Mouse (Mus musculus): Measurements from ENCODE around the gene Pdpn. TPM values are rescaled to one million over a fixed set of nuclear protein-coding genes. Genes with fewer than 3 reads are reported as not detected.

The Pdpn gene
- polyA plus RNA-seq, 1 experiment from 2014 or later = 29.6 TPM

DNA sequence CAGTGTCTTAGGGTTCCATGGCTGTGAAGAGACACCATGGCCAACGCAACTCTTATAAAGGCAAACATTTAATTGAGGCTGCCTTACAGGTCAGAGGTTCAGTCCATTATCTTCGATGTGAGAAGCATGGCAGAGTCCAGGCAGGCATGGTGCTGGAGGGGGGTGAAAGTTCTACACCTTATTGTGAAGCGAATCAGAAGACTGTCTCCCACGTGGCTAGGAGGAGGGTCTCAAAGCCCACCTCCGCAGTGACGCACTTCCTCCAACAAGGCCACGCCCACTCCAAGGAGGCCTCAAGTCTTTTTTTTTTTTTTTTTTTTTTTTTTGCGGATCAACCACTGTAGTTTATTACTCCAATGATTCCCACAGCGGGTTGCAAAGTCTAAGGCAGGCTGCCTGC, 58.1 kb downstream of the Pdpn start:
- no peak overlapping the region for H3K4me2 ChIP-seq (ENCODE audit: low read depth, severe bottlenecking)
- H3K9me3 ChIP-seq (ENCODE audit: control insufficient read depth, low read length) = no peaks in the 10 kb centered on the region
- no peaks in the 10 kb centered on the region for H3K36me3 ChIP-seq (ENCODE audit: control insufficient read depth, insufficient read depth, low read length)
- H3K9ac ChIP-seq (ENCODE audit: low read length) = no peak overlapping the region
- ATAC-seq (ENCODE audit: insufficient number of reproducible peaks, low FRiP score, low TSS enrichment, low read depth) (no peak), DNase-seq (ENCODE audit: low spot score) (no peak)
- 78% methylated on average over 9 of the region's 9 CpGs for WGBS
- no peak overlapping the region for H3K4me3 ChIP-seq (ENCODE audit: low read depth, low read length)
- no peaks in the 10 kb centered on the region for H3K4me1 ChIP-seq (ENCODE audit: control insufficient read depth, insufficient read depth, low read length)
- H3K27me3 ChIP-seq (ENCODE audit: control insufficient read depth, insufficient read depth, low read length) = no peaks in the 10 kb centered on the region
- no peak overlapping the region for H3K27ac ChIP-seq (replicated peaks; ENCODE audit: low read depth, low read length)

DNA sequence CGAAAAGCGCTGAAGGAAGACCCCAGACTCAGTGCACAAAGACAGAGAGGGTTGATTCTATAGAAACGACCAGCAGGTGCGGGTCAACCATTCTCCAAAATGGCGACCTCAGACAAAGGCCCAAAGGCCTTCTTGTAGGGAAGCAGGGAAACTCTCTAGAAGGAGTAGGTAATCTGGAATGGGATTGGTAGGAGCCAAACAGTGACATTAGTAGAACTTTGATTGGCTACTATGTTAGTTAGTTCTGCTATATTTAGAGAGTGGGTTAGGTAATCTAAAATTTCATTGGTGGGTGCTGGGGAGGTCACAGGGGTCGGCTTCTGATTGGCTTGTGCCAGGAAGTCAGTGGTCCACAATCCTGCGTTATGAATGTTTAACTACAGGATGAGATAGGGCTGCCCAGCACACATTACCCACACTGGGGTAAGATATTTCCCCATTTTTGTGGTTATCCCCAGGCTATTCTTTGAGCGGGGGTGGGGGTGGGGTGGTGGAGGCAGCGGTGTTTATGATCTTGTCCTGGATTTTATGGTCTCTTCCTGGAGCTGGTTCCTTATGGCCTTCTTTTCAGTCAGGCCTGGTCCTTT, 59.7 kb downstream of the Pdpn start:
- DNase-seq (ENCODE audit: low spot score) (no peak), ATAC-seq (ENCODE audit: insufficient number of reproducible peaks, low FRiP score, low TSS enrichment, low read depth) (no peak)
- no peaks in the 10 kb centered on the region for H3K36me3 ChIP-seq (ENCODE audit: control insufficient read depth, insufficient read depth, low read length)
- no peak overlapping the region for H3K9ac ChIP-seq (ENCODE audit: low read length)
- H3K4me2 ChIP-seq (ENCODE audit: low read depth, severe bottlenecking) = no peak overlapping the region
- H3K27me3 ChIP-seq (ENCODE audit: control insufficient read depth, insufficient read depth, low read length) = no peaks in the 10 kb centered on the region
- 83% methylated on average over 9 of the region's 9 CpGs for WGBS
- no peaks in the 10 kb centered on the region for H3K9me3 ChIP-seq (ENCODE audit: control insufficient read depth, low read length)
- H3K27ac ChIP-seq (replicated peaks; ENCODE audit: low read depth, low read length) = no peak overlapping the region
- no peaks in the 10 kb centered on the region for H3K4me1 ChIP-seq (ENCODE audit: control insufficient read depth, insufficient read depth, low read length)
- H3K4me3 ChIP-seq (ENCODE audit: low read depth, low read length) = no peak overlapping the region

DNA sequence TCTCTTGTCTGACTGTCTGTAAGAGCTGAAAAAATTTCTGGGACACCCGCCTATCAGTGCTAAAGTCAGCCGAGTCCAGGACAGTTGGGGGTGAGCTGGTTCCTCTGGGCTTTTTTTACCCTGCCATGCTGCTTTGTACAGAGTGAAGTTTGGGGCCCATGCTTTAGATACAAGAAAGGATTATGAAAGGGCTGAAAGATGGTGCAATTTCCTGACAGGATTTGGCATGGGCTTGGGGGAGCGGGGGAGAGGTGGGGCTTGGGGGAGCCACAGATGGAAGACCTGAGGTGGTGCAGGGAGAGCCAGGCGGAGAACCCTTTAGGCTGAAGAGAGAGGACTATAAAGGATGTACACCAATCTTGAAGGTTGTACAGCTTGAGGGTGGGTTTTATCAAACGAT, 60.2 kb downstream of the Pdpn start:
- no peak for DNase-seq (ENCODE audit: low spot score)
- no peaks in the 10 kb centered on the region for H3K27me3 ChIP-seq (ENCODE audit: control insufficient read depth, insufficient read depth, low read length)
- H3K4me1 ChIP-seq (ENCODE audit: control insufficient read depth, insufficient read depth, low read length) = no peaks in the 10 kb centered on the region
- no peak overlapping the region for H3K27ac ChIP-seq (replicated peaks; ENCODE audit: low read depth, low read length)
- H3K4me3 ChIP-seq (ENCODE audit: low read depth, low read length) = no peak overlapping the region
- no peaks in the 10 kb centered on the region for H3K36me3 ChIP-seq (ENCODE audit: control insufficient read depth, insufficient read depth, low read length)
- H3K9ac ChIP-seq (ENCODE audit: low read length) = no peak overlapping the region
- no peaks in the 10 kb centered on the region for H3K9me3 ChIP-seq (ENCODE audit: control insufficient read depth, low read length)
- no peak overlapping the region for H3K4me2 ChIP-seq (ENCODE audit: low read depth, severe bottlenecking)
- WGBS = 92% methylated on average over 5 of the region's 5 CpGs
- ATAC-seq (ENCODE audit: insufficient number of reproducible peaks, low FRiP score, low TSS enrichment, low read depth) = no peak

DNA sequence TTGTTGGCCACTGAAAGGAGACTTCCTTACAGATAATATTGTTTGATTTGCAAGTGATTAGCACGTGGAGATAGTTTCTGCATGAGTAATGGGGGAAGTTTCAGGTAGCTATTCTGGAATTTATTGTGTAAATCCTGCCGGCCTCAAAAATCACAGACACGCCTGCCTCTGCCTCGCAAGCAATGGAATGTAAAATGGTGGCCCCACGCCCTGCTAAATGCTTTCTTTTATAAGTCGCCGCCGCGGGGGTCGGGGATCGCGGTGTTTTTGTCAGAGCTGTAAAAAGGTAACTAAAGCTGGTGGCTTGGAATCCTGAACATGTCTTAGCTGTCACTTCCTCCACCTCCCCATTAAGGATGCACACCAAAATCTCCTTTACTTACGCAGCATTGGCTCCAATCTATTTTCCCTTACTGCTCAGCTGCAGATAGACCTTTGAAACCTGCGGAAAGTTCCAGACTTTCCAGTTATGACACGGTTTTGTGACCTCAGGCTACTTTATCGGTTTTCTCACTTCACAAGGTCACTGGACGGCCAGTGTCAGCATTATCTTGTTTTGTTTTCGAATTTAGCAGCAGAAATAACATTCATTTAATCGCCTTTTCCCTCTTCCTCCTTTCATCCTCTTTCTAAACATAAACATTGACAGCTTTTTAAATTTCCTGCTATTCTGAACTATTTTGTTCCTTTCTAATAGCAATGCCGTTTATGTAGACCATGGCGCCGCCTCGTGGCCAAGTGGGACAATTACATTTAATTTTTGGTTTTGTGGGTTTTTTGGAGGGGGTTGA, 60.9 kb downstream of the Pdpn start:
- no peaks in the 10 kb centered on the region for H3K4me1 ChIP-seq (ENCODE audit: control insufficient read depth, insufficient read depth, low read length)
- peak; percentile 73 for DNase-seq (ENCODE audit: low spot score)
- H3K27me3 ChIP-seq (ENCODE audit: control insufficient read depth, insufficient read depth, low read length) = no peaks in the 10 kb centered on the region
- no peaks in the 10 kb centered on the region for H3K36me3 ChIP-seq (ENCODE audit: control insufficient read depth, insufficient read depth, low read length)
- ATAC-seq (ENCODE audit: insufficient number of reproducible peaks, low FRiP score, low TSS enrichment, low read depth) = no peak
- no peak overlapping the region for H3K4me3 ChIP-seq (ENCODE audit: low read depth, low read length)
- H3K9me3 ChIP-seq (ENCODE audit: control insufficient read depth, low read length) = no peaks in the 10 kb centered on the region
- H3K27ac ChIP-seq (replicated peaks; ENCODE audit: low read depth, low read length) = no peak overlapping the region
- WGBS = 29% methylated on average over 23 of the region's 23 CpGs
- H3K9ac ChIP-seq (ENCODE audit: low read length) = no peak overlapping the region
- H3K4me2 ChIP-seq (ENCODE audit: low read depth, severe bottlenecking) = no peak overlapping the region

DNA sequence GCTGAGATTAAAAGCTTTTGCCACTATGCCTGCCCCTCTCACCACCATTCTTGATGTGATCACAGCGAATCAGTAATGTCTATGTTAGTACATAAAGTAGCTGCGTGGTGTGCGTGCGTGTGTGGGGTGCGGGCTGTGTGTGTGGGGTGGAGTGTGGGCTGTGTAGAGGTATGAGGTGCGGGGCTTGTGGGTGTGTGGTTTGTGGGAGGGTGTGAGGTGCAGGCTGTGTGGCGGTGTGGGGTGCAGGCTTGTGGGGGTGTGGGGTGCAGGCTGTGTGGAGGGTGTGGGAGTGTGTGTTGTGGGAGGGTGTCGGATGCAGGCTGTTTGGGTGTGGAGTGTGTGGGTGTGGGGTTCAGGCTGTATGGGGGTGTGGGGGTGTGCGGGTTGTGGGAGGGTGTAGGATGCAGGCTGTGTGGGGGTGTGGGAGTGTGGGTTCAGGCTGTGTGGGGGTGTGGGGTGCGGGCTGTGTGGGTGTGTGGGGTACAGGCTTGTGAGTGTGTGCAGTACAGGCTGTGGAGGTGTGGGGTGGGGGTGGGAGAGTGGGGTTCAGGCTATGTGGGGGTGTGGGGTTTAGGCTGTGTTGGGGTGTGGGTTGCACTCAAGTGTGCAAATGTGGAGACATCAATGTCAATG, 67.5 kb downstream of the Pdpn start:
- H3K27ac ChIP-seq (replicated peaks; ENCODE audit: low read depth, low read length) = no peak overlapping the region

DNA sequence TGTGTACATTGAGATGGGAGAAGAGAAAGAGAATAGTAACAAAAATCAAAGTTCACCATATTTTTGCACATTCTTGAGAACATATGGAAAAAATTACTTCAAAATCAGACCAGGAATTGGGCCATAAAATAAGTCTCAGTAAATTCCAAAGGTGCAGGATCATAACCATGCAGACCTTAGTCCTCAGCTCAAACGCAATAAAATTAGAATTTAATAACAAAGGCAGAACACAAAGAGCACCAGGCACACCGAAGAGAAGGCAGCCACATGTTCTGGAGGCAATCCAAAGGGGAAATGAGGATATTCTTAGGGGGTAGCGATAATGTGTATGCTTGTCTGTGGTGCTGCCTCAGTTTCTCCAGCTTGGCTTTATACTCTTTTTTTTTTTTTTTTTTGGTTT, 68.3 kb downstream of the Pdpn start:
- 0 out of 2 replicates have a peak, but pooled peaks have one; percentile 18 for ATAC-seq (ENCODE audit: insufficient number of reproducible peaks, low FRiP score, low TSS enrichment, low read depth)
- DNase-seq (ENCODE audit: low spot score) = no peak
- Histone ChIP-seq H3K27me3 (ENCODE audit: control insufficient read depth, insufficient read depth, low read length) (no peaks in the 10 kb centered on the region), H3K4me2 (ENCODE audit: low read depth, severe bottlenecking) (no peak overlapping the region), H3K9me3 (ENCODE audit: control insufficient read depth, low read length) (no peaks in the 10 kb centered on the region), H3K4me3 (ENCODE audit: low read depth, low read length) (no peak overlapping the region), H3K4me1 (ENCODE audit: control insufficient read depth, insufficient read depth, low read length) (peaks cover 3% of the 10 kb centered on the region; the same call in 1 of the 2 replicates), H3K27ac (replicated peaks; ENCODE audit: low read depth, low read length) (no peak overlapping the region), H3K9ac (ENCODE audit: low read length) (no peak overlapping the region), H3K36me3 (ENCODE audit: control insufficient read depth, insufficient read depth, low read length) (no peaks in the 10 kb centered on the region)
- WGBS = 38% methylated on average over 3 of the region's 3 CpGs

More for the DNA sequence above, 67.5 kb downstream of the Pdpn start:
- Histone ChIP-seq H3K36me3 (ENCODE audit: control insufficient read depth, insufficient read depth, low read length) (no peaks in the 10 kb centered on the region), H3K4me2 (ENCODE audit: low read depth, severe bottlenecking) (no peak overlapping the region), H3K4me1 (ENCODE audit: control insufficient read depth, insufficient read depth, low read length) (peaks cover 3% of the 10 kb centered on the region; the same call in 1 of the 2 replicates), H3K9ac (ENCODE audit: low read length) (no peak overlapping the region), H3K4me3 (ENCODE audit: low read depth, low read length) (no peak overlapping the region), H3K9me3 (ENCODE audit: control insufficient read depth, low read length) (no peaks in the 10 kb centered on the region), H3K27me3 (ENCODE audit: control insufficient read depth, insufficient read depth, low read length) (no peaks in the 10 kb centered on the region)
- peak; percentile 37; the same call in 1 of the 2 replicates for ATAC-seq (ENCODE audit: insufficient number of reproducible peaks, low FRiP score, low TSS enrichment, low read depth)
- 92% methylated on average over 10 of the region's 10 CpGs for WGBS
- DNase-seq (ENCODE audit: low spot score) = no peak

DNA sequence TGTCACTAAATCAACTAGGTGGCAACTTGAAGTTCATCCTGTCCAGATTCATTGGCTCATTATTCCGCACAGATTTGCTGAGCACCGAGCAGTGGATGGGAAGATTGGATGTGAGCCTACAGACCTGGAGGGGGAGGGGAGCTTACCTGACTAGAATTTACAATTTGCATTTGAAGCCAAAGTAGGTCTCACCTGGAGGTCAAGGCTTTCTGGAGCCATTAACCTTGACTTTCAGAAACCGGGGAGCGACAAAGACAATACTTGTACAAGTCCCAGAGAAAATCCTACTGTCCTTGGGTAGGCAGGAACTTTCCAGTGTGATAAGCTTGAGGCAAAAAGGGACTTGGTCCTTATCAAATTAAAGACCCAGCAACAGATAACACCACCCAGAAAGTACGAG, 71.4 kb downstream of the Pdpn start:
- Histone ChIP-seq H3K4me2 (ENCODE audit: low read depth, severe bottlenecking) (no peak overlapping the region), H3K9me3 (ENCODE audit: control insufficient read depth, low read length) (no peaks in the 10 kb centered on the region), H3K27ac (replicated peaks; ENCODE audit: low read depth, low read length) (no peak overlapping the region), H3K4me1 (ENCODE audit: control insufficient read depth, insufficient read depth, low read length) (peaks cover 3% of the 10 kb centered on the region; the same call in 1 of the 2 replicates), H3K27me3 (ENCODE audit: control insufficient read depth, insufficient read depth, low read length) (no peaks in the 10 kb centered on the region), H3K36me3 (ENCODE audit: control insufficient read depth, insufficient read depth, low read length) (no peaks in the 10 kb centered on the region), H3K9ac (ENCODE audit: low read length) (no peak overlapping the region), H3K4me3 (ENCODE audit: low read depth, low read length) (no peak overlapping the region)
- WGBS = 77% methylated on average over 5 of the region's 5 CpGs
- ATAC-seq (ENCODE audit: insufficient number of reproducible peaks, low FRiP score, low TSS enrichment, low read depth) (no peak), DNase-seq (ENCODE audit: low spot score) (no peak)

DNA sequence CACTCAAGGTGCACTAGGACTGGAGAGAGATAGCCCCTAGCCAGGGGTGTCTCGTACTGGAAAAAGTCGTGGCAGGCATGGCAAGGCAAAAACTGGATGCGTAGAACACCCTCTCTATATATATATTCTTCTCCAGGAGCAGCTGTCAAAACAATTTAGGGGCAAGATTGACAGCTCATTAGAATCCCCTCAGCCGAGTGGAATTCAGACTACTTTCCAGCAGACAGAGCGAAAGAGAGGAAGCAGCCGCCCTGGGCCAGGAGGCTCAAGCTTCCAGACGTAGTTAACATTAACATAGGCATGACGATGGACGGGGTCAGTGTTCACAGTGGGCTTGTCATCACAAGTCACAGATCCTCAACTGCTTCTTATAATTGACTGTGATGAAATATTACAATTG, 73.5 kb downstream of the Pdpn start:
- H3K9me3 ChIP-seq (ENCODE audit: control insufficient read depth, low read length) = no peaks in the 10 kb centered on the region
- H3K4me3 ChIP-seq (ENCODE audit: low read depth, low read length) = no peak overlapping the region
- H3K4me1 ChIP-seq (ENCODE audit: control insufficient read depth, insufficient read depth, low read length) = peaks cover 3% of the 10 kb centered on the region; the same call in 1 of the 2 replicates
- 59% methylated on average over 9 of the region's 9 CpGs for WGBS
- no peak overlapping the region for H3K4me2 ChIP-seq (ENCODE audit: low read depth, severe bottlenecking)
- H3K9ac ChIP-seq (ENCODE audit: low read length) = no peak overlapping the region
- no peaks in the 10 kb centered on the region for H3K27me3 ChIP-seq (ENCODE audit: control insufficient read depth, insufficient read depth, low read length)
- ATAC-seq (ENCODE audit: insufficient number of reproducible peaks, low FRiP score, low TSS enrichment, low read depth) (no peak), DNase-seq (ENCODE audit: low spot score) (no peak)
- no peak overlapping the region for H3K27ac ChIP-seq (replicated peaks; ENCODE audit: low read depth, low read length)
- no peaks in the 10 kb centered on the region for H3K36me3 ChIP-seq (ENCODE audit: control insufficient read depth, insufficient read depth, low read length)
